Mouse (Mus musculus) frontal cortex, adult 2 months (tissue): ENCODE data around the gene Pdgfb. TPM values are rescaled to one million over a fixed set of nuclear protein-coding genes. Genes with fewer than 3 reads are reported as not detected.

Source experiments
- DNase-seq, 2 experiments: peaks; one replicate each; pipeline ENCODE4 v3.0.0; 2022; ENCODE audit warnings: low spot score in 1 of 2; ENCODE audit errors: extremely low spot score in 1 of 2
- polyA plus RNA-seq: library from polyadenylated mRNA; depleted of rRNA; stranded (reverse); fragments of >200 nt; gene quantifications from 2 replicates; pipeline ENCODE4 v1.2.3, GENCODE M21; 2012

The Pdgfb gene
- polyA plus RNA-seq, 1 experiment: 32.4 TPM

- peak; percentile 72 to 90 for DNase-seq
Measured at GRCm38 (mm10) chr15:80011778-80012526, 2.8 kb downstream of the Pdgfb start.

DNA sequence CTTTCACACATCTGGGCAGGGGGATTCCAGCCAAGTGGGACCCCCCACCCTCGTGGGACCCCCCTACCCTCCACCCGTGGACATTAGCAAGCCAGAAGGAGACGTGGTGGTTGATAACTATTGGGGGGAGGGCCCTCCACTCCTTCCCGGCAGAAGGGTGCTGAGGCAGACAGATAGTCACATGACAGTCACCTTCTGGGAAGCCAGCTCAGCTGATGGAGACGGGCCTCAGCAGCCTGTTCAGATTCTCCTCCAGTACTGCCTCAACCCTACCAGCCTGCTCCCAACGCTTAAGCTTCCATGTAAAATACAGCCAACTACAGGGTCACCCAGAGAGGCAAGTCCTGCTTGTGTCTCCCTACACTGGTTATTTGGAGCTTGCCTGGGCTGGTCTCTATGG lies 3.6 kb downstream of the Pdgfb start:
- peak in 1 of 2 experiments; percentile 30 for DNase-seq

DNA sequence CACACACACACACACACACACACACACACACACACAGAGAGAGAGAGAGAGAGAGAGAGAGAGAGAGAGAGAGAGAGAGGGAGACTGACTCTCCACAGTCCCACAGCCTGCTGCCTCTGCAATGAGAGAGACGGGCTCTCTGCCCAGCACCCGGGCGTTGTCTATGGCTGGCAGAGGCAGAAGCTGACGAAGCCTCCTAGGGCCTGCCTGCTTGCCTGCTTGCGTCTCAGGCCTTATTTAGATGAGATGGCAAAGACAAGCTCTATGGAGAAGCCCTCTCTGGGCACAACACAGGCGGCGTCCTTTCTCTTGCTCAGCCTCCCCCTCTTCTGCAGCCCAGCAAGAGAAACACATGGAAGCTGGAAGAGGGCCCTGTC lies 4.6 kb downstream of the Pdgfb start:
- peak; percentile 50 to 79 for DNase-seq

DNA sequence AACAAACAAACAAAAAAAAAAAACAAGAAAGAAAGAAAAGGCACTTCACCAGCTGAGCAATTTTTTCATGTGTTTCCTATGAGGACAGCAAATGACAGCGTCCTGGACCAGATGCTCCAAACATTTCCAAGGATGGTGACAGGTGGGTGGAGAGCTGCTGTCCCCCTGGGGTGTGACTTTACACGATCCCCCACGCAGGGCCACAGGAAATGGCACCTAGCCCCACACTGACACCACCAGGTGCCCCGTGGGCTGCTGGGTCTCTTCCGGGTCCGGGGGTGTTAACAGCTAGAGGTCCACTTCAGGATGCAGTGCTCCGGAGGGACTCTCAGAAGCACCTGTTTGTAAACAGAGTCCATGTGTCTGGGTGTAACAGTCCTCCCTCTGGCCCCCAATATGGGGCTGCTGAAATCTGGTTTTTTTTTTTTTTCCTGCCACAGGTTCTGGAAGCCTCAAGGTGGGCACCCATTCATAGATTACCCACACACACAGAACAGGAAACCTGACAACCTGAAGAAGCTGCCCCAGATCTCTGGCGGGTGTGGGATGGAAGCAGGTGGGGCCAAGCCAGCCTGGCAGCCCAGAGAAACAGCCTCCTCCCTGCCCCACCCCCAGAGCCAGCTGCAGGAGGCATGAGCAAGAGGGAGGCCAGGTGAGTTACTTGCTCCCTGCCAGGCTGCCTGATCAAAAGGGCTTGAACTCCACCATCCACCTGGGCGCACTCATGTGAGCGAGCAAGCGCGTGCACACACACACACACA lies 5.2 kb downstream of the Pdgfb start:
- peak in 1 of 2 experiments; percentile 52 for DNase-seq

DNA sequence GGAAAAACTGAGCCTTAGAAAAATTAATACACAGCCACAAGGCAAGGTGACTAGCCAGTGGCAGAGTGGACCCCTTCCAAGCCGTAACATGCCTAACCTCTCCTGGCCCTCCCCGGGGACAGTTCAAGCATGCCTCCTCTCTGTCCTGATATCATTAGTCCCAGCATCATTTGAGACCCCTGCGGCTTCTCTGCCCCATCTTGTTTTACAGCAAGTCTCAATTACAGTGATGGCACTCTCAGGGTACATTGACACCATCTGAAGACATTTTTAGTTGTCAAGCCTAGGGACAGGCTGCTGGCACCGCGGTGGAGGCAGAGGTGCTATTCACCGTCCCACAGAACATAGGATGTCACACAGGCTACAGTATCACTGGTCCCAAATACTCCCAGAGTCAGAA lies 6.3 kb downstream of the Pdgfb start:
- DNase-seq: no peak

DNA sequence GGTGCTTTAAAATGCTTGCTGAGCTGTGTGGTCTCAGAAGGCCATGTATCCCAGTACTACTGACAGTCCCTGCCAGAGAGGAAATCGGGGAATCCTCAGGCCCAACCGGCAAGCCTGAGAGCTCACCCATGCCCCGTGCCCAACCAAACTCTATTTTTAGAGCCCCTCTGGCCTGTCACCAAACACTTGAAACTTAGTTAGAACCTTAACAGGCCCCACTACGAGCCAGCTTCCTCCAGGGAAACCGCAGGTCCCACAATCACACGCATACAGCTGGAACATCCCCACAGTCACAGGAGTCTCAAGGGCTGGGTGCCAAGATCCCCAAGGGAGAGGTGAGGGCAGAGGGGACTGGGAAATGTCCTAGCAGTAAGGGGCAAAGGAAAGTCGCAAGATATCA lies 8.6 kb downstream of the Pdgfb start:
- no peak for DNase-seq

- no peak for DNase-seq
Measured at GRCm38 (mm10) chr15:80005436-80005835, 9.3 kb downstream of the Pdgfb start.

- no peak for DNase-seq
Measured at GRCm38 (mm10) chr15:80004644-80005340, 10.0 kb downstream of the Pdgfb start.

- DNase-seq: no peak
Measured at GRCm38 (mm10) chr15:80003581-80003980, 11.2 kb downstream of the Pdgfb start.

GRCm38 (mm10) chr15:80001601-80002000 lies 13.2 kb downstream of the Pdgfb start:
- DNase-seq: no peak

- no peak for DNase-seq
Measured at GRCm38 (mm10) chr15:80000694-80001093, 14.1 kb downstream of the Pdgfb start.

- DNase-seq: no peak
Measured at GRCm38 (mm10) chr15:79997988-79998387, 16.8 kb downstream of the Pdgfb start.

DNA sequence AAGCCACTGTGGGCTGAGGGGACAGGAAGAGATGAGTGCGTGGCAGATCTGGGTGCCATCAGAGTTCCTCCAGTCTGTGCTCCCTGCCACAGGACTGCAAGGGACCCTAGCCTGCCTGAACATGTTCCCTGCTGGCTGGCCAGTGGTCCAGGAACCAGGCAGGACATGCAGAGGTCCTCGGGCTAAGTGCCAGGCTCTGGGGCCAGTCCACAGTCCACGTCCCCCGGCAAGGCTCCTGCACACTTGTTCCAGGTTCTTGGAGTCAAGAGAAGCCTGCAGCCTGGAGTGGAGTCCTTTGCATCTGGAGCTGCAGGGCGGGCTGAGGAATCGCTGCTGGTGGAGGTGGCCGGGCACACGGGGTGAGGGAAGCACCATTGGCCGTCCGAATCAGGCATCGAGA lies 18.0 kb downstream of the Pdgfb start:
- DNase-seq: no peak

GRCm38 (mm10) chr15:79995552-79995951 lies 19.2 kb downstream of the Pdgfb start:
- no peak for DNase-seq

DNA sequence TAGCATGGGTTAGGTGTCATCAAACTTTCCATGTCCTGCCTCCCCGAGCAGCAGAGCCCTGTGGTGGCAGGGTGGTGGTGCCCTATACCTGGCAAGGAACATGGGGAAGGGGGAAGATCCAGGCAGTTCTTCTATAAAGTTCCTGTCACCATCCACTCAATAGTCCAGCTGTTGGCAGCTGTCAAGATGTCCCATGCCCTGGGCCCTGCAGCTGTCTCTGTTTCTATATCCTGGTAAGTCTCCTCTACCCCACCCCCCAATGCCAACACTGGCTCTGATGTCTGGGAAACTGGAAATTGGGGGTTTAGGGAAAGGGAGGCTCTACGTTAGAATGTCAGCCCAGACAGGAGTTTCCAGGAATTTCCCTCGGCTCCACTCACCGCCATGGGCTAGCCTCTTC lies 20.2 kb downstream of the Pdgfb start:
- DNase-seq: no peak

DNA sequence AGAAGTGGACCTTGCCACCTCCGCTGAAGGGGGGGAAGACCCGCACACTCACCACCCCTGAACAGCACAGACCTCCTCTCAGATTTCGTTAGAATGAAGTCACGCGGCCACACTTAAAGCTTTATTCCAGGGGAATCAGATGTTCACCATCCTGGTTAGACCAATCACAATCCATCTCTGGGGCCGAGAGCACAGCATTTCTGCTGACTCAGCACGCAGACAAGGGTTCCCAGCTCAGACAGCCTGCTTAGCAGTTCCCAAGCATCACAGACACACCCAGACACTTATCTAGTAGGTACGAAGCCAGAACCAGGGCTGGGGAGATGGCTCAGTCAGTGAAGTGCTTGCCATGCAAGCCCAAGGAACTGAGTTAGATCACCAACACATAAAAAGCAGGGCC lies 28.6 kb downstream of the Pdgfb start:
- no peak for DNase-seq

- DNase-seq: peak in 1 of 2 experiments; percentile 31
Measured at GRCm38 (mm10) chr15:79985471-79985870, 29.3 kb downstream of the Pdgfb start.

DNA sequence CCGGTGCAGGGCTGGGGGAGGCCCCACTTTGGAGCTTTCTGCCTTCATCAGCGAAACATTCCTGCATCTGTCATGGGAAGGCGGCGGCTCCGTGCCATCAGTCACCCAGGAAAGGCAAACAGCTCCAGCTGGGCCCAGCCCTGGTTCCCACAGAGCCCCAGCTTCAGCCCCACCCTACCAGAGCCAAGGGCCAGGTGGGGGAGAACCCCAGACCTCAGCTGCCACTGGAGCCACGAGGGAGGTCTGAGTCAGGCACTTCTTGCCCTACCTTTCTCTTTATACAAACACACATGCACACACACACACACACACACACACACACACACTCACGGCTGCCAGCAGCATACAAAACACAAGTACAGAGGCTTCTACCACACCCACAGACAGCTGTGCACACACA lies 30.6 kb downstream of the Pdgfb start:
- no peak for DNase-seq

- no peak for DNase-seq
Measured at GRCm38 (mm10) chr15:79980716-79981115, 34.1 kb downstream of the Pdgfb start.

- no peak for DNase-seq
Measured at GRCm38 (mm10) chr15:79972186-79972585, 42.6 kb downstream of the Pdgfb start.

DNA sequence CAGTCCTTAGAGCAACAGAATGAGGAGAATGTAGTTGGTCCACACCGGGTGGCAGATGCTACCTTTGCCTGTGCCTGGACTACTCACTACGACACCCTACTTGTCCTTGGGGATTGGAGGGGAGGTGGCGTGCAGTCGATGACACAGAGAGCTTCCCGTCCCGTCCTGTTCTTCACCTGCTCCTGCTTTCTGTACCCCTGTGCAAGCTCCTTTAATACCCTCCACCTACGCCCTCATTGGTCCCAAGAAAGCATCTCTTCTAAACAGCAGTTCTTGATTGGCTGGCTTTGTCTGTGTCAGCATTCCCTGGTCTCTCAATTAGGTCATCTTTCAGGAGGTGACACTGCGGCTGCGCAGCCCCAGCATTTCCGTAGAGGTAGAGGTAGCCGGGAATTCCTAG lies 43.8 kb downstream of the Pdgfb start, which contains the start of gene Cbx7:
Cbx7 (minus strand) TSS at position 180 of the 400 bp plus-strand sequence.
- no peak for DNase-seq
